Mouse (Mus musculus): ENCODE results near the gene Nabp2.

The Nabp2 gene

GRCm38 (mm10) chr10:128358796-128359195 lies 52.5 kb downstream of the Nabp2 start:
- DNase-seq (ENCODE audit: low read depth): peak; percentile 92
